Mouse (Mus musculus) erythroid progenitor cell, adult 5-6 weeks (primary cell): ENCODE measurements around the gene 1700020N01Rik. TPM values are rescaled to one million over a fixed set of nuclear protein-coding genes. Genes with fewer than 3 reads are reported as not detected.

Experiments used
- ATAC-seq: replicated peaks from 2 replicates; pipeline ENCODE4 v1.8.0; 2016; ENCODE audit warnings: moderate number of reproducible peaks, mild to moderate bottlenecking, moderate TSS enrichment, inconsistent platforms; ENCODE audit not compliant: poor library complexity, low FRiP score, severe bottlenecking
- total RNA-seq, 2 experiments: library from RNA; stranded (forward) in 1 of 2; stranded (reverse) in 1 of 2; fragments of 150-400 nt in 1 of 2; fragments of 186-747, 209-891 nt in 1 of 2; gene quantifications; 2 replicates each; pipeline versions ENCODE4 v1.2.3 to v1.2.4; 2015 to 2017; ENCODE audit warnings: low replicate concordance in 2 of 2

1700020N01Rik gene
- not detected in 2 replicates for total RNA-seq (2015; ENCODE audit: low replicate concordance)
- total RNA-seq (2017; ENCODE audit: low replicate concordance) = not detected in 2 replicates

- no peak for ATAC-seq
Measured at GRCm38 (mm10) chr10:21592896-21593380, at the start of gene 1700020N01Rik. 1700020N01Rik (plus strand) TSS chr10:21593145.

GRCm38 (mm10) chr10:21543576-21544278 is 49.2 kb upstream of the 1700020N01Rik start:
- ATAC-seq = no peak

- no peak for ATAC-seq
Measured at GRCm38 (mm10) chr10:21544721-21545120, 48.2 kb upstream of the 1700020N01Rik start.

- ATAC-seq = no peak
Measured at GRCm38 (mm10) chr10:21545446-21545845, 47.5 kb upstream of the 1700020N01Rik start.

GRCm38 (mm10) chr10:21548871-21549505 is 44.0 kb upstream of the 1700020N01Rik start:
- ATAC-seq = no peak

- ATAC-seq = no peak
Measured at GRCm38 (mm10) chr10:21552967-21553682, 39.8 kb upstream of the 1700020N01Rik start.

- no peak for ATAC-seq
Measured at GRCm38 (mm10) chr10:21553683-21554035, 39.3 kb upstream of the 1700020N01Rik start.

- ATAC-seq = no peak
Measured at GRCm38 (mm10) chr10:21554896-21555580, 37.9 kb upstream of the 1700020N01Rik start.

- ATAC-seq = no peak
Measured at GRCm38 (mm10) chr10:21559769-21560168, 33.2 kb upstream of the 1700020N01Rik start.

GRCm38 (mm10) chr10:21561181-21561580 is 31.8 kb upstream of the 1700020N01Rik start:
- ATAC-seq = no peak

GRCm38 (mm10) chr10:21563446-21563845 is 29.5 kb upstream of the 1700020N01Rik start:
- no peak for ATAC-seq

- ATAC-seq = no peak
Measured at GRCm38 (mm10) chr10:21564189-21564588, 28.8 kb upstream of the 1700020N01Rik start.

GRCm38 (mm10) chr10:21566074-21566473 is 26.9 kb upstream of the 1700020N01Rik start:
- ATAC-seq = no peak

- ATAC-seq = no peak
Measured at GRCm38 (mm10) chr10:21571615-21572014, 21.3 kb upstream of the 1700020N01Rik start.

- no peak for ATAC-seq
Measured at GRCm38 (mm10) chr10:21573713-21574112, 19.2 kb upstream of the 1700020N01Rik start.

GRCm38 (mm10) chr10:21575806-21576378 is 17.1 kb upstream of the 1700020N01Rik start:
- ATAC-seq = no peak

GRCm38 (mm10) chr10:21577798-21578197 is 15.1 kb upstream of the 1700020N01Rik start:
- no peak for ATAC-seq

GRCm38 (mm10) chr10:21581546-21581945 is 11.4 kb upstream of the 1700020N01Rik start:
- no peak for ATAC-seq

GRCm38 (mm10) chr10:21587041-21587440 is 5.9 kb upstream of the 1700020N01Rik start:
- ATAC-seq = no peak
